Mouse (Mus musculus): ENCODE measurements around the gene Gzmk.

GRCm38 (mm10) chr13:113271189-113271588 is 45.5 kb upstream of the Gzmk start:
- TF ChIP-seq CHD2 (IDR thresholded peaks at IDR 0.05; ENCODE audit: low read depth, low read length), result no peak
- TF ChIP-seq ZC3H11A (IDR thresholded peaks at IDR 0.05; ENCODE audit: borderline replicate concordance, low read depth, low read length), result no peak

Measured in ES-E14 (cell line).